Mouse (Mus musculus) liver, adult (tissue): Measurements from ENCODE around the gene Itprip.

ENCODE experiments used
- GATA4 ChIP-seq: IDR thresholded peaks from 2 replicates; pipeline ENCODE4 v1.6.1; 2014; ENCODE audit warnings: mild to moderate bottlenecking, low read length; ENCODE audit not compliant: insufficient replicate concordance

Gene Itprip

GRCm38 (mm10) chr19:47927032-47927431 lies 7.9 kb upstream of the Itprip start:
- TF ChIP-seq GATA4 = no peak

GRCm38 (mm10) chr19:47925819-47926218 lies 6.7 kb upstream of the Itprip start:
- TF ChIP-seq GATA4 = peak; percentile 94; the same call in 1 of the 2 replicates

GRCm38 (mm10) chr19:47919966-47920375 lies 872 bp upstream of the Itprip start:
- no peak for TF ChIP-seq GATA4

GRCm38 (mm10) chr19:47918455-47919101 lies 521 bp downstream of the Itprip start:
- no peak for TF ChIP-seq GATA4

GRCm38 (mm10) chr19:47918016-47918415 lies 1.1 kb downstream of the Itprip start:
- TF ChIP-seq GATA4 = no peak

GRCm38 (mm10) chr19:47917396-47917795 lies 1.7 kb downstream of the Itprip start:
- no peak for TF ChIP-seq GATA4

DNA sequence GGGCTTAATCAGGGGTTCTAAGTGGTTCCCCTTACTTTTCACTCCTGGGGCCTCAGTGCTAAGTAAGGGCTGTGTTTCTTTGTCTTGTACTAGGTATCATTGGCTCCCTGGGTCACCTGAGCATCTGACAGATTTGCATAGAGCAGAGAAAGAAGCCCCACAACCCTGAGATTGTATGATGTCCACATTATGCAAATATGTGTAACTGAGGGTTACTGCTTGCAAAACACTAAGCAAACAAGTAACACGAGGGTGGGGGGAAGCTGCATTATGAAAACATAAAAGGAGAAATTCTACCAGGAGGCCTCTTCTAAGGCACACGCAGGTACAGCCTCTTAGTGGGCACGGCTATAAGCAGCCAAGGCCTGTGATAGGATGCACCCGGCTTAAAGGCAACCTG lies 3.8 kb downstream of the Itprip start:
- TF ChIP-seq GATA4 = no peak

GRCm38 (mm10) chr19:47914191-47914590 lies 4.9 kb downstream of the Itprip start:
- TF ChIP-seq GATA4 = no peak

GRCm38 (mm10) chr19:47913344-47913743 lies 5.8 kb downstream of the Itprip start:
- TF ChIP-seq GATA4 = no peak

DNA sequence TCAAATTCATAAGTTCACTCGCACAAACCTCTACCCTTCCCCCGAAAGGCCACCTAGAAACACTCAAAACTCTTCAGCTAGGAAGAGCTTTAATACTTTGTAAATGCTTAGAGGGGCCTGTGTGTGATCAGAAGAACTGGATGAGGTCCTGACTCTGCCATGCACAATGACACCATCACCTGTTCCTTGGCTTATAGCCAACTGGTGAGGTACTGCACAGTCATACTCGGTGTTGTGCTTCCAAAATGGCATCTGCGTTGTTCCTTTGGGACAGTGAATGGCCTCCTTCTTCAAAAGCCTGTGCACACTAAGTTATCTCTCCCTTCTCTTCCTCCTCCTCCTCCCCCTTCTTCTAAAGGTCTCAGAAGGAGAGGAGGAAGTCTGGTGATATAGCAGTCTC lies 8.3 kb downstream of the Itprip start:
- no peak for TF ChIP-seq GATA4

GRCm38 (mm10) chr19:47910117-47910618 lies 8.9 kb downstream of the Itprip start:
- no peak for TF ChIP-seq GATA4

DNA sequence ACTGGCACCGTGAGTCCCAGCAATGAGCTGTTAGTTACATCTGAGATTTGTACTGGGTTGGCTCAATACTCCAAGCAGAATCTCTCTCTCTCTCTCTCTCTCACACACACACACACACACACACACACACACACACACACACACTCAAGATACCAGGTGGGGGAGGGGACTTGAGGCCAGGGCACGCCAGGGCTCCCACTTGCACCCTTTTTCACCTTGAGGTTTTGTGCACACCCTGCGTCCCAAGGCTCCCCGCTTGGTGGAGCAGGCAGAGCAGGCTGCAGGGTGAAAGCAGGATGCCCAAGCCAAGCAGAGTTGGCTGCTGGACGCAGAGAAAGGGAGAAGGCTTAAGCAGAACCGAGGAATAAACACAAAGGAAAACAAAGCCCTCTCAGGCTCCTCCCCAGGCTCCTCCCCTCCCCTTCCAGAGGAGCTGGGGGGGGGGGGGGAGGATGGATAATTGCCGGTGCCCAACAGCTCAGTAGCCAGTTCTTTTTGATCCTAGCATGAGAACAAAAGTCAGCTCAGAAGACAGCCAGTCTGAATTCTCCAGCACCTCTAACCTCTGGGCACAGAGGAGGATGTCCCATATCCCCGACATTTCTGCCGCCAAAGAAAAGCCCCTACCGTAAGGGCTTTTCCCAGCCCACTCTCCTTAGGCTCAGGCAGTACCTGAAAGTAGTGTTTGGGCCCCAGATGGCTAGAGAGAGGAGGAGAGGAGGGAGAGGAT lies 9.5 kb downstream of the Itprip start:
- TF ChIP-seq GATA4 = no peak

DNA sequence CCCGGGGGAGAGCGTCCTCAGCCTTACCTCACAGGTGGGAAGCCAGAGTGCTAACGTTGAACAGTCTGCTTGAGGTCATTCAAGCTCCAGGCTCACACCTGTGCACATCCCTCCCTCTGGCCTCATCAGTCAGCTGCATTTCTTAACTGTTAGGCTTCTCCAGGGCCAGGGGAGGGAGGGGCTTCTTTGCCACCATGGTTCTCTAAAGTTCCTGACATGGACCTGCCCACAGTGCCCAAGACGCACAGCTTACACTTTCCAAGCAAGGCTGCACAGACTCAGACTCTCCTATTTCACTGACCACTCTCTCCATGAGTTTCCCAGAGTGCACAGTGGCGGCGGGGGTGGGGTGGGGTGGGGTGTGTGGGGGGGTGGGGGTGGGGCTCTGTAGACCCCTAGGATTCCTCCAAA lies 10.1 kb downstream of the Itprip start:
- no peak for TF ChIP-seq GATA4

GRCm38 (mm10) chr19:47907596-47907995 lies 11.5 kb downstream of the Itprip start:
- peak; percentile 92 for TF ChIP-seq GATA4

DNA sequence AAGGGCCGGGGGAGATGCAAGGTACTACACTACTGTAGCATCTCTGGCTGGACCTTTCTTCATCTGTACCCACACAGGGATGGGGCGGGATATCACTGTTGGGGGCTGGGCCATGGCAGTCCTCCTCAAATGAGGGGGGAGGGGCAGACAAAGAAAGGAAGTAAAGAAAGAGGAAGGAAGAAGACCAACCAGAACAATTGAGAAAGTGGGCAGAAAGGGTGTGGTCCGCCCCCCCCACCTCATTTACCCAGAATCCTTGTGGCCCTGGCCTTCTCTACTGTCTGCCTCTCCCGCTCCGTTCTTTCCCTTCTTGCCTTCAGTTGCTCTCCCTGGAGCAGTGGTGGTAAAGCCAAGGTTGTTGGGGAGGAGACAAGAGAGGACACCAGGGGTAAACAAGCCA lies 13.5 kb downstream of the Itprip start:
- no peak for TF ChIP-seq GATA4

DNA sequence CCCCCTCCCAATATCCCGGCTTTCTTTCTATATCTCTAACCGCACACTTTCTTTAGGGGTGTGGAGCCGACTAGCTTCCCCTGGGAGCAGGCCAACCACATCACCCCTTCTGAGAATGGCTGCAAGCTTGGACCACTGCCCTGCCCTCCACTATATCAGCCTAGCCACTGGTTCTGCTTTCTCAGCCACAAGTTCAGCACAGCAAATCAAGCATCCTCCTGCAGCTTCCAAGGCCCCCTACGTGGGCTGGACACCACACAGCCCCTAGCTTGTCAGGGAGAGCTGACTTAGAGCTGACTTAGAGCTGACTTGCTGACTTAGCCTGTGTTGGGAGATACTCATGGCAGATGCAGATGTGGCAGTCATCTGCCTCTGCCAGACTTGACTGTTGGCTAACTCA lies 14.0 kb downstream of the Itprip start:
- no peak for TF ChIP-seq GATA4
